Mouse (Mus musculus) left cerebral cortex, postnatal 4 days (tissue): ENCODE data around the gene Hap1. TPM values are rescaled to one million over a fixed set of nuclear protein-coding genes. Genes with fewer than 3 reads are reported as not detected.
"Not testable (repeated sequence)": the region's sequence is repeated elsewhere in the genome, so short reads cannot be mapped to it uniquely, and the experiment has no call there.

Source experiments
- DNase-seq: peaks from one replicate; pipeline ENCODE4 v3.0.0-alpha.2; 2022
- intact Hi-C: fragments of 180-260 bp; cut with DNase I; formaldehyde crosslinking; loops from one replicate; pipeline ENCODE4 v1.15.1; 2025
- total RNA-seq, 2 experiments: library from RNA; stranded (reverse); gene quantifications; 2 replicates each; pipeline ENCODE4 v1.2.3; 2021

Gene Hap1
- total RNA-seq, 2 experiments from 2014 or later: 43.8 to 116 TPM

DNA sequence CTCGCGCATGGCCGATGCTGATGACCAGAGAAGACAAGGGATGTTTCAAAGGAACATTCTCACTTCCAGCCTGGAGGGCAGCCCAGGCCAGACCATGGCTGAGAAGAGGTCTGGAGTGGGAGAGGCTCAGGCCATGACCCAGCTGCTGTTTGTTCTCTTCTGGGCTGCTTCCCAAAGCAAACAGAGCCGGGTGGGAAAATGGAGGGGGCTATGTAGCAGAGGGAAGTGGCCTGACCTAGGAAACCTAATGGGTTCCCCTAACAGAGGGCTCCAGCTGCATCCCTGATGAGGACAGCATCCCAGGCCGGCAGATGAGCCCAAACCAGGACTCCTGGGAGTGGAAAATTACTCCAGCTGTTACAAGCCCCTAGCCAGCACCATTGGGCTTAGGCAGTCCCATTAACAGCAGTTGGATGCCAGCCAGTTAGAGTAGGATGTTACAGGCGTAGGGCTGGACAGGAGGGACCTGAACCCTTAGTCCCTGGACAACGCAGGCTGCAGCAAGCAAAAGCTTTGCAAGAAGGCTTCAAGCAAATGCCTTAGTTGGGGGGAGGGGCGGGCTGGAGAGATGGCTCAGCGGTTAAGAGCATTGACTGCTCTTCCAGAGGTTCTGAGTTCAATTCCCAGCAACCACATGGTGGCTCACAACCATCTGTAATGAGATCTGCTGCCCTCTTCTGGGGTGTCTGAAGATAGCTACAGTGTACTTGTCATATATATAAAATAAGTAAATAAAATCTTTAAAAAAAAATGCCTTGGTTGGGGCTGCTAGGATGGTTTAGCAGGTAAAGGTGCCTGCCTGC, 35.4 kb upstream of the Hap1 start:
- intact Hi-C loops: no loop called here
- DNase-seq: peak; percentile 47

DNA sequence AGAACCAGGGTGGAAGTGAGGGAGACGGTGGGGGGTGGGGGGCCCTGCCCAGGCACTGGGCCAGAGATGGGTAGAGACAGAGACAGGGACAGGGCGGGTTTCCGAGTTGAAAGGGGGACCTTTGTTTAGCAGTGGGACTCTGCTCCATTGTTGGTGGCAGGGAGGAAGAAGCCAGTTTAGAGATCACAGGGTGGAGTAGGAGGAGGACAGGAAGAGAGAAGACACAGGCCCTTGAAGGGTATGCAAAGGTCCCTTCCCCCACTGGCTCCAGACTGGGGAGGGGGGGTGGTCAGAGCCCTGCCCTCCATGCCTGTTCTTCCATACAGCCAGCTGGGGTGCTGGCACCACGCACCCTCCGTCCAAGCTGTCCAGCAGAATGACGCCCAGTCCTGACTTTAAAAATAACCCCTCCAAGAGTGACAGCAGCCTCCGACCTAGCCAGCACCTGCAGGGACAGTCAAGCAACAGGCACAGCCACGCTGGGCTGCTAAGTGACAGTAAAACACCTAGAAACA, 34.1 kb upstream of the Hap1 start:
- DNase-seq: peak; percentile 60
- intact Hi-C loops: no loop called here

DNA sequence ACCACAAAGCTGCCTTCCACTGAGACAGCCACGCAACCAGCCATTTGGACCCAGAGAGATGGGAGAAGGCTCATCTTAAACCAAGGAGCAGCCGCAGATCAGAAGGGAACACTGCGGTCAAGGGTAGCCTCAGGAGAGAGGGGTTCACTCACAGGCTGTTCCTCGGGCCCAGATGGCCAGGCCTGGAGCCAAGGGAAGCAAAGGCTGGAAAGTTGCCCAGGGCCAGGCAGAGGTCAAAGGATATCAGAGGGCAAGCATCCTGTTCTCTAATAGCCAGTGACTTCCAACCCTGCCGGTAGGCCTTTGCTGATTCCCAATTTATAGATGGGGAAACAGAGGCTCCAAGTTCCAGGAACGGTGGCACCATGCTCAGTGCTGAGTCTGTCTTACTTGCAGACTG, 32.7 kb upstream of the Hap1 start:
- DNase-seq: no peak
- intact Hi-C loops: no loop called here

DNA sequence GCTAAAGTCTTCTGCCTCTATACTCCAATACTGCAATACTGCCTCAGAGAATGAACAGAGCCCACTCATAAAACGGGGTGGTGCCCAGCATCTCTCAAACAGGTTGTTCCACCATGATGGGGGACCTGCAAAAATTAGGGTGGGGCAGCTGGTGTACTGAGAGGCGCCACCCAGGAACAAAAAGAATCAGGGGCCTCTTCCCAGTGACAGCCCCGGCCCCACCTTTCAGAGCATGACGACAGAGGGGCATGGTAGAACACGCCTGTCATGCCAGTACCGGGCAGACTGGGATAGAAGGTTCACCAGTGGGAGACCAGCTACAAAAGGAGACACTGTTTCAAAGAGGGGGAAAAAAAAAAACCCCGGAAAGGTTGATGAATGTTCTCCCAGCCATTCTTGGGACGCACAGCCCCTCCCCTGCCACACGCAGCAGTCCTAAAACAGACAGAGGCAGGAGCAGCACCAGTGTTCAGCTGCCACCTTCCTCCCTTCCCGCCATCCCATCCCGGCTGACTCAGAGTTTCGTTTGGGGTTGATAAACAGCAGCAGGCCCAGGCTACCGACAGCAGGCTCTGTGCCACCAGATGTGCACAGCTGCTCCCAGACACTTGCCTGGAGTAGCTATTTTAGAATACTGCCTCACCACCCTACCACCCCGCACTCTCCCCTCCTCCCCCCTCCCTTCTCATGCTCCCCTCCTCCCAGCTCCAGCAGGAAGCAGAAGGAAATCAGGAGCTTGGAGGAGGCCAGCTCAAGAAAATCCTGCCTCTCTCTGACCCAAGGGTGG, 31.9 kb upstream of the Hap1 start:
- intact Hi-C loops: no loop called here
- DNase-seq: no peak

DNA sequence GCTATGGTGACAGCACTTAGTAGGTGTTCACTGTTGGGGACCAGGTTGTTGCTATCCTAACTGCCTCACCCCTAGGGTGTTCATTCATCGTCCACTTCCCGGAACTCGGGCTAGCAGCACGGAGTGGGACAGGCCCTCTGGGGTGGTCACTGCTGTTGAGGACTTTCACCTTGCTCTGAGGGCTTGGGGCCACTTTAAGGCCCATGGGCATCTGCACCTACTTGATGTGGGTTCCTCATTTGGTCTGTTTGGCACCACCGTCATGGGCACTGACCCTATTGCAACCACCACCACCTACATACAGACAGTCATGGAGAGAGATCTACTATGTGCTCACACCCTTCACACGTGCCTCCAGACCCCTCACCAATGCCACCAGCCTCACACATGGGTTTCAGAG, 31.2 kb upstream of the Hap1 start:
- intact Hi-C loops: no loop called here
- DNase-seq: no peak

DNA sequence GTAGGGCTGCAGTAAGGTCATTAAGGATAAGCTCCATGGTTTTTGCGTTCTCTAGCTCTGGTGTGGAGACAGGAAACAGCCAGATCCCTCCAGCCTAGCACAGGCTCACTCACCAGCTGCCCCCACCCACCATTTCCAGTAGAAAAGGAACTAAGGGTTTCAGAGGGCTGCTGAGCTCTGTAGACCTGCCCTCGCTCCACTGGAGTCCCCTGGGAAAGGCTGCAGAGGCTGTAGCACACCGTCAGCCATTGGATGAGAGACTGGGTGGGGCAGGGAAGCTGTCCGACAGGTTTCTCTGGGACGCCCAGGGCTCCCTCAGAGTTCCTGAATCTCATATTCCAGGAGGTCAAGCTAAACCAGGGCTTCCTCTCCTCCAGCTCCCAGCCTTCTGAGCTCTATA, 30.7 kb upstream of the Hap1 start:
- intact Hi-C loops: no loop called here
- DNase-seq: no peak

DNA sequence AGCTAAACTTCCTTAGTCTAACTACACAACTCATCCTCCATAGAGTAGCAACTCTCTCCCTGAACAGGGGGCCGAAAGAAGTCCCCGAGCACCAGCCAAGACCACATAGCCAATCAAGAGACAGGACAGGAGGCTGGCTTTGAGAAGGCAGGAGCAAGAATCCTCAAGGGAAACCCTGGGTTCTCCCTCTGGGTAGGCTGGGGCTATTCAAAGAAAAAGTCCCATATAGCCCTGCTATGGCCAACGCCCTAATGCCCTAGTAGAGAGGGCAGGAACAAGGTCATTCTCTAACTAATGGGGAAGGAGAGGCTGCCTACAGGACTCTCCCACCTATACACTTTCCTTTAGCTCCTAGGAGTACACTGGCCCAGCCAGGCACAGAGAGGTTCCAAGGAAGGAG, 29.1 kb upstream of the Hap1 start:
- DNase-seq: no peak
- intact Hi-C loops: no loop called here

DNA sequence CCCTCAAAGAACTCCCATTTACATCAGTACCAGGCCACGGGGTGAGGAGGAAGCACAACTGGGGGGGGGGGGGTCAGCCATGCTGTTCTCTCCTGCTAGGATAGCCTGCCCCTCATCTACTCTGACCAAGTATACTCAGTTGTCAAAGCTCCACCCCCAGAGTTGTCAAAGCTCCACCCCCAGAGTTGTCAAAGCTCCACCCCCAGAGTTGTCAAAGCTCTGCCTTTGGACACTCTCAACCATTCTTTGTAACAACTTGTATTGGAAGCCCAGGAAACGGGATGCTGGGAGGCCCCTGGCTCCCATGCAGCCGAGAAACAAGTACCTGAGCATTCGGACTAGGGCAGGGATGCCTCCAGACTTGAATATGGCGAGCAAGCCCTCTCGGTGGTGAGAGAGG, 26.8 kb upstream of the Hap1 start:
- intact Hi-C loops: no loop called here
- DNase-seq: no peak

DNA sequence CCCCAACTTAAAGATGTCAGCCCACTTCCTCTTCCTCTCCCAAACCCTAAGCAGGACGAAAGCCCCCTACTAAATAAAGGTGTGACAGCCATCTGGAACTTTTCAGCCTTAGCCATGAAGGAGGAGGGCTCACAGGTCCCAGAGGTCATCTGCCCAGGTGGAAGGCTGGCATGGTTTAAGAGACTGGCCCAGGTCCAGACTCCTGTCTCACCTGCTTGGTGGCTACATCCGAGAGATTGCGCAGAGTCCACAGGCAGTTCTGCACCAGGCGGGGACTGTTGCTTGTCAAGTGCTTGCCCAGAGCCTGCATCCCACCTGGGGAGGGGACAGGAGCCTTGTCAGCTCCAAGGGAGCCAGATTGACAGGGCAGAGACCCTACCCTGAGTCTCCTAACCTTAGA, 23.4 kb upstream of the Hap1 start:
- no peak for DNase-seq
- intact Hi-C loops: no loop called here

DNA sequence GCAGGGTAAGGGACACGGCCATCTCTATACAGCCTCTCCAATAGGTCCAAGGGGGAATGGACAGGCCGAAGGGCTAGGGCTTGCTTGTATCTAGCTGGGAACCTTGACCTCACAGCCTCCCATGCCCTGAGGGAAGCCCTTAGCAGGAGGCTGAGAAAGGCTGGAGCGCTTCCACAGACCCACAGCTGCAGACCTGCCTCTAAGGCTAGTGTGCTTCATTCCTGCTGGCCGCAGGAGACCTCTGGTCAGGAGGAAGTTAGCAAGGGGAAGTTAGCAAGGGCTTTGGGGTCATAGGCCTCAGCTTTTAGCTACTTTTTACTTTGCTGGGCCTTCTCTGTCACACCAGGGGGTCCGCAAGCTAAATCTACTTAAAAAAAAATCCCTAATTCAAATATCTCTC, 22.5 kb upstream of the Hap1 start:
- intact Hi-C loops: no loop called here
- DNase-seq: no peak

DNA sequence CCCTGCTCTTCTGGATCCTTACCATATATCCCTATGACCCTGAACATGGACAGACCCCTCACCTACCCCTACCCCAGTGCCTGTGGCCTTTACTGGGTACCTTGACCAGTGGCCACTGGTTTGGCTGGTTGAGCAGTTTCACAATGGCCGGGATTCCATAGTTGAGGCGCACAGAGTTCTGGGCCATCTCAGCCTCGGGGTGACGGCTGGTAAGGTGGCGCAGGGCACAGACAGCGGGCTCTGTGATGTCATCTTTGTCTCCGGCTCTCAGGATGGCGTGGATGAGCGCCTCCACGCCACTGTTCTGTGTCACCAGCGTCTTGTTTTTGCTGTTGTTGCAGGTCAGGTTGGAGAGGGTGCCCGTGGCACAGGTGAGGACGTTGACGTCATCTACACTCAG, 22.1 kb upstream of the Hap1 start:
- intact Hi-C loops: no loop called here

DNA sequence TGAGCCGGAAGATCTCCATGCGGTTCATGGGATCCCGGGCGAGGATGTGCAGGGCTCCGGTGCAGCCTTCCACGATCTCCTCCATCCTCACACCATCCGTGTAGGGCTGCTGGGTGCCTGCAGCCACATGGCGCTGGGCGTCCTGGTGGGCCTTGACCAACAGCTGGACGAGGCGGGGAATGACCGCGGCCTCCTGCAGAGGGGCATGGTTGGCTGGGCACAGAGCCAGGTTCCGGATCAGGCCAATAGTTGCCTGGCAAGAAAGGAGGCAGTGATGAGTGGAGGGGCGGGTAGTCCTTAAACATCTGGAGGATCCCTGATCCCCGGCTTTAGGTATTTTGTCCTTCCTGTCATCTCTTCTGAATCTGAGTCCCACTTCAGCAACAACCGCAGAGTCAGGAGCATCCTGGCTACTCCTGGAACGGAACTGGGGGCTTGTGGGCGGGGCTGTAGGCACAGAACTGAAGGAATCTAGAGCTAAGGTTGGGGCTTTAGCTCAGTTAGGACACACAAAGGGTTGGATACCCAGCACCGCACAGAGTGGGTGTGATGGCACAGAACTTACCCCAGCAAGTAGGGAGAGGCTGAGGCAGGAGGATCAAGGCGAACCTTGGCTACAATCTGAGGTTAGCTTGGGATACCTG, 20.9 kb upstream of the Hap1 start:
- intact Hi-C loops: no loop called here
- DNase-seq: no peak

More for the DNA sequence above, 22.1 kb upstream of the Hap1 start:
- no peak for DNase-seq

DNA sequence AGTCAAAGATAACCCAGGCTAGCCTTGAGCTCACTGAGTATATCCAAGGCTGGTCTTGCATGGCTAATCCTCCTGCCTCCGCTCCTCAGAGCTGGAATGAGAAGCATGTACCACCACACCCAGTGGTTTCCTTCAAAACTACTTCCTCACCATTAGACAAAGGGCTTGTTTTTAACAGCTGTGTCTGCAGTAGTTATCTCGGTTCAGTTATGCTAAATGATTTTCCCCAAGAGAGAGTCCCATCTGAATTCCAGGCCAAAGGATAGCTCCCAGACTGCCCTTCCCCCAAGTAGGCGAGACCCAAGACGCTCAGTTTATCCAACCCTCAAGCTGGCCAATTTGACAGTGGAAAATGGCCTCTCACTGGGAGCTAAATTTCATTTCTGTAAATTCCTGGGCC, 20.1 kb upstream of the Hap1 start:
- intact Hi-C loops: no loop called here

DNA sequence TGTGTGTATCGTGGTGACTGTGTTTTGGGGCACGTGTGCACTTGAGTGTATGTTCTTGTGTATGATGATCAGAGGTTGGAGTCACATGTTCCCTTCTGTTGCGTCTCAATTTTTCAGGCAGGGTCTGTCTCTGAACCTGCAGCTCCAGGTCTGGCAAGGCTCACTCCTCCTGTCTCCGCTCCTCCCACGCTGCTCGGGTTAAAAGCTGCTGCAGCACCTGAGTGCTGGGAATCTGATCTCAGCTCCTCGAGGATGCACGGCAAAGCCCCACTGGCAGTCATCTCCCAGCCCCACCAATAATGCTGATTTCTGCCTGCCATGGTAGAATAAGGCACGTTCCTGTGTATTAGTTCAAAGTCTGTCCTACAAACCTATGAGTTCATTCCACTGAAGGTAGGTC, 19.2 kb upstream of the Hap1 start:
- intact Hi-C loops: no loop called here
- no peak for DNase-seq

More for the DNA sequence above, 20.1 kb upstream of the Hap1 start:
- no peak for DNase-seq

DNA sequence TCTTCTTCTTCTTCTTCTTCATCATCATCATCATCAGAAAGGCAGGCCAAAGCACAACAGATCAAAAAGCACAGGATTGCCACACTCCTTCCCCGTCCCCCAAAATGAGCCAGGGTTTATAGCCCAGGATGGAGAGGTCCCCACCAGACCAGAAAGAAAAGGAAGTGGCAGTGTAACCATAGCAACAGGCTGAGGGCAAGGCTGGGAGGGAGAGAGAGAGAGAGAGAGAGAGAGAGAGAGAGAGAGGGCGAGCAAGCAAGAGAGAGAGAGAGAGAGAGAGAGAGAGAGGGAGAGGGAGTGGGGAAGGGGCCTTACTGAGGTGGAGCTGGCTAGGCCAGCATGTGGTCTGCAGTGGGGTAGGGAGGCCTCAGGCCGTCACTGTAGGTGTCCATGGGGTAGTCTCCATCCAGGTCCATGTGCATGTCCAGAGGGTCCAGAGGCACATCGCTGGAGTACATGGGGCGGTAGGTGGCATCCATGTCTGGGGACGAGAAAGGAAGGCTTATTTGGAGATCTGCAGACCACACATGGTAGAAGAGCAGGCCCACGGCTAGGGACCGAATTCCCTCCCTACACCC, 16.1 kb upstream of the Hap1 start:
- intact Hi-C loops: no loop called here
- no peak for DNase-seq

DNA sequence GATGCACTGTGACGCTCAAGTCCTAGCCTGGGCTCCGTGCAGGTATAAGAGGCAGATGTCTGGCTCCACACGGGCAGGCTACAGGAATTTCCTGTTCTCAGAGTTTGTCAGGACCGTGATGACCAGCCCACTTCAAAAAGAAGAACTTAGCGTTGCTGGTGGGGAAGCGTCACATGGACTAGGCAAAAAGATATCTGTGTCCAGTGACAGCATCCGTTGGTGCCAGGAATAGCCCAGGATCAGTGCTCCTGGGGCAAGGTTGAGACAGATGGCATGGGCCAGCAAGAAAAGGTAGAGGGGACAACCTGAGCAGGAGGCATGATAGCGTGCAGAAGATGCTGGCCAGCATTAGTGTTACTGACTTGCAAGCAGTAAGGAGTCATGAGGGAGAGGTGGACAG, 13.9 kb upstream of the Hap1 start:
- DNase-seq: no peak
- intact Hi-C loops: no loop called here

DNA sequence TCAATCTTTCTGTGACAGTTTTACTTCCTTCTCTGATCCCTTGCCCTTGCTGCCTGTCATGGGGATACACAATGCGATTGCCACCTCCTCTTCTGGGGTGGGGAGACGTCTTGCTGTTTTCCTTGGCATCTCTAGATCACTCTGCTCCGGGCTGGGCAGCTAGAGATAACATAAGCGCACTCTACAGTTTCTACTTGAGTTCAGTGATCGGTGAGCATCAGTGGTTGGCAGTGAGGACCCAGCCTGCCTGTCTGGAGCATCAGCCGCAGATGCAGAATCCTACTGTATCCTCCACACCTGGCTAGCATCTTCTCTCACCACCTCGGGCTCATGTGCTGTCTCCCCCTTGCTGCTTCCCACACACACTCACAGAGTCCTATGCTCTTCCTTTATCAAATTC, 13.2 kb upstream of the Hap1 start:
- no peak for DNase-seq
- intact Hi-C loops: no loop called here

DNA sequence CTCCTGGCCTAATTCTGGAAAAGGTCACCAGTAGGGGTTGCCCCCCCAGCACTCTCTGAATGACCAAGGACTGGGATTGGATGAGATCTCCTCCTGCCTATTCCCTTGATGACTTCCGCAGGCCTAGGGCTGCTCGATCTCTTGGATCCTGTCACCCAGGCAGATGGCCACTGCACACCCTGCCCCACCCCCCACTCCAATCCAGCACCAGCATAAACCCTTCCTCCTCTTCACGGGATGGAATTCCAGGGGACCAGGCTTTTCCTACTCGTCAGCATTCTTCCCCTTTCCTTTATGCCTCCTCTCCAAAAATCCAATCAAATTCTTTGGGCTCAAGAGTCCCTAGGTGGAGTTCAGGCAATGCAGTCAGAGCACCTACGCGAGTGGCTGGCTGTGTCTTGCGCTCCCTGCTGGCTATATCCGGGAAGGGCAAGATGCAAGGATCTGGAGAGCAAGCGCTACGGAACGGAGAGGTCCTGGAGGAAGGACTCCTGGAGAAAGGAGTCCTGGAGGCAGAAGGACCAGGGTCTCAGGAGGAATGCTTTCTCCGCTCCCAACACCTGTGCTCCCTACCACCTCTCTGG, 7.1 kb upstream of the Hap1 start:
- intact Hi-C loops: loop anchor here (5.0 kb wide), 2 partner anchors 44 to 109 kb away; partner anchors contain the start of gene Klhl11
- peak; percentile 74 for DNase-seq

DNA sequence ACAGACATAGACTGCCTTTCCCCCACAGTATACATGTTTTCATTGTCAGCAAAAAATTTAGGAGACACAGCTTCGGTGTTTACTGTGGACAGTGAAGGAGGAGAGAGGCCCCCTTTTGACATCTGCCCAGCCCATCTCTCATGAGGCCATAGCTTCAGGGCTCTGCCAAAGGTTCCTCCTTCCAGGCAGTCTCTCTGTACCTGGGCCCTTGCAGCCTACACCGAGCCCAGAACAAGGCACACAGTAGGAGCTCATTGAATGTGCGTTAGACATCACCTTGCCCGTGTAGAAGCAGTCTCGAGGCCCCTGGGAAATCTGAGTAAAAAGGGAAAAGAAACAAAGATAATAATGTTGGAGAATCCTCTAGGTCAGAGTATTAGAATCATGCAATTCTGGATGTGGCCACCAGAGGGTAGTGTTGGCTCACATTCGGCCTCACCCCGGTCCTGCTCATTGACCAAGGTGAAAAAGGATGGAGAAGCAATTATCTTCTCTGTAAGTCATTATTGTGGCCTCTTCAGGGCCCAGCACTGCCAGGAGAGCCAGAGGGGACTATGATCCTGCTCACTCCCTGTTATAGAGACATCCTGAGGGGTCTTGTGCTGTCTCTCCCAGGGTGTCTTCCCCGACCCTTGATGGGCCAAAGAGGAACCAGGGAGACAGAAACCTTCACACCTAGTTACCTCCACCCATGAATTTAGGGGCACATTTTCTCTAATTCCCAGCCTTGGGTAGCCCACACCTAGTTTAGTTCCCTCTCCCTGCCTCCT, 6.5 kb upstream of the Hap1 start:
- peak; percentile 77 for DNase-seq
- intact Hi-C loops: loop anchor here (5.0 kb wide), 2 partner anchors 45 to 110 kb away; partner anchors contain the start of gene Klhl11

DNA sequence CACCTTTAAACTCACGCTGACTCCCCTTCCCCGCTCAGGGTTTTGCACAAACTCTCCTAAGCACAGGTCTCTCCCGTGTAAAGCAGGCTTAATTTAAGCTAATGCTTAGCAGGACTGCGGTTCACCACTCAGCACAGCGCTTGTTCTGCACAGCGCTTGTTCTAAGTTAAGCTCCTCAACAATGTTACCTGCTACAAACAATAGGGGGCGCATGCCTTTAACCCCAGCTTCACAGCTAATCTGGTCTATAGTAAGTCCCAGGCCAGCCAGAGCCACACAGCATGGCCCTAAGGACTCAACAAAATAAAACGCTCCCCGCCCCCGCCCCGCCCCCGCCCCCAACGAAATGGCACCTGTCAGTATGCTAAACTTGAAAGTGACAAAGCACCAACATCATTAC, 5.1 kb upstream of the Hap1 start:
- intact Hi-C loops: loop anchor here (5.0 kb wide), 2 partner anchors 46 to 111 kb away; partner anchors contain the start of gene Klhl11
- not testable (repeated sequence) for DNase-seq
